Mouse (Mus musculus) B cell, adult (primary cell): ENCODE results near the gene Marc2. TPM values are rescaled to one million over a fixed set of nuclear protein-coding genes. Genes with fewer than 3 reads are reported as not detected.

Experiments used
- total RNA-seq: library from RNA; stranded (reverse); gene quantifications from 4 replicates; pipeline ENCODE4 v1.2.4, GENCODE M21; 2023; ENCODE audit not compliant: inconsistent age

Marc2 gene
- 175 to 217 TPM (median 179 TPM) in 4 replicates for total RNA-seq

GRCm38 (mm10) chr1:184846092-184846750, at the start of gene Marc2:
Marc2 (minus strand) TSS chr1:184846451.

GRCm38 (mm10) chr1:184882281-184883268, 36.3 kb upstream of the Marc2 start, which contains the start of gene C130074G19Rik:
C130074G19Rik (minus strand) TSS chr1:184883218.

GRCm38 (mm10) chr1:184810780-184811575, 35.3 kb downstream of the Marc2 start, which contains the start of gene Marc1:
Marc1 (minus strand) TSS chr1:184811313.

Other genes with a start within 250 kb of the Marc2 start
- 2.2 to 4.6 TPM (median 3.7 TPM) in 4 replicates for gene Hlx, start 113.8 kb downstream of the Marc2 start, total RNA-seq
- gene Marc1, start 35.1 kb downstream of the Marc2 start, total RNA-seq: 0.54 to 0.69 TPM (median 0.60 TPM) in 4 replicates
- not detected in 4 replicates for gene C130074G19Rik, start 36.8 kb upstream of the Marc2 start, total RNA-seq
- not detected in 4 replicates for gene Mark1, start 153.1 kb upstream of the Marc2 start, total RNA-seq